Mouse (Mus musculus): Measurements from ENCODE around the gene Zcchc18. TPM values are rescaled to one million over a fixed set of nuclear protein-coding genes. Genes with fewer than 3 reads are reported as not detected.

Gene Zcchc18
- polyA plus RNA-seq, 1 experiment, result 3.5 TPM

DNA sequence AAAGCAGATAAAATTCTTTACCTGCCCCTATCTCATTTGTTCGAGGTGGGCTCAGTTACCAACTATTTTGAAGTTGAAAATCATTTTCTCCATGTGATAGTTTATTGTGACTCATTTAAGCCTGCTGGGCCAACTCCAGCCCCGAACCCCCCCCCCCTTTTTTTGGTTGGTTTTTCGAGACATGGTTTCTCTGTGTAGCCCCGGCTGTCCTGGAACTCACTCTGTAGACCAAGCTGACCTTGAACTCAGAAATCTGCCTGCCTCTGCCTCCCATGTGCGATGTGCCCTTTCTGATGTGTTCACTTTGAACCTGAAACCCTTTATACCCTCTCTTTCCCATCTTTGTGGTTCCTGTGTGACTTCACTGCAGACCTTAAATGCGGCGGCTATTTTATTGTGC lies 45.5 kb downstream of the Zcchc18 start:
- TF ChIP-seq POLR2A (IDR thresholded peaks at IDR 0.05; ENCODE audit: low read depth, low read length) (no peak), CTCF (IDR thresholded peaks at IDR 0.05; ENCODE audit: extremely low read depth, insufficient read depth, insufficient read length, insufficient replicate concordance) (no peak)
- no peaks in the 10 kb centered on the region for H3K36me3 ChIP-seq (ENCODE audit: control insufficient read depth, insufficient read depth, low read length)
- no peaks in the 10 kb centered on the region for H3K4me1 ChIP-seq (ENCODE audit: control insufficient read depth, insufficient read depth, insufficient read length)
- H3K27ac ChIP-seq (ENCODE audit: insufficient read depth, low read length), result peak overlapping the region; percentile 100
- 49% methylated on average over 7 of the region's 7 CpGs for WGBS
- H3K4me3 ChIP-seq (ENCODE audit: extremely low read depth, insufficient read depth, insufficient read length), result peak overlapping the region; percentile 99
- DNase-seq (ENCODE audit: low read depth in 1 of 2, low spot score in 2 of 2), result no peak
- H3K27me3 ChIP-seq (ENCODE audit: control insufficient read depth, insufficient read depth, low read length), result no peaks in the 10 kb centered on the region

Other genes starting within 250 kb of the Zcchc18 start
- 10.9 and 13.4 TPM in 2 replicates for gene Morf4l2, start 249.5 kb upstream of the Zcchc18 start, polyA plus RNA-seq (2012; rRNA removed)
- gene Glra4, start 213.0 kb upstream of the Zcchc18 start, polyA plus RNA-seq (2012; rRNA removed), result not detected in 2 replicates
- 2.4 and 2.5 TPM in 2 replicates for gene Plp1, start 170.5 kb upstream of the Zcchc18 start, polyA plus RNA-seq (2012; rRNA removed)
- not detected in 2 replicates for gene Rab9b, start 124.4 kb upstream of the Zcchc18 start, polyA plus RNA-seq (2012; rRNA removed)
- gene H2bfm, start 65.8 kb upstream of the Zcchc18 start, polyA plus RNA-seq (2012; rRNA removed), result not detected in 2 replicates
- not detected in 2 replicates for gene Tmsb15b2, start 17.7 kb upstream of the Zcchc18 start, polyA plus RNA-seq (2012; rRNA removed)
- gene Tmsb15l, start 16.3 kb upstream of the Zcchc18 start, polyA plus RNA-seq (2012; rRNA removed), result 0.47 and 0.58 TPM in 2 replicates
- gene Tmsb15b1, start 16.3 kb upstream of the Zcchc18 start, polyA plus RNA-seq (2012; rRNA removed), result 0.34 and 0.41 TPM in 2 replicates
- 29.4 and 29.7 TPM in 2 replicates for gene Slc25a53, start 45.1 kb downstream of the Zcchc18 start, polyA plus RNA-seq (2012; rRNA removed)
- 0.41 and 0.54 TPM in 2 replicates for gene Fam199x, start 56.4 kb downstream of the Zcchc18 start, polyA plus RNA-seq (2012; rRNA removed)
- gene Esx1, start 128.9 kb downstream of the Zcchc18 start, polyA plus RNA-seq (2012; rRNA removed), result not detected in 2 replicates

Measured in spleen, adult 2 months (tissue).